Mouse (Mus musculus) forebrain, postnatal 0 days (tissue): ENCODE measurements around the gene Galnt17. TPM values are rescaled to one million over a fixed set of nuclear protein-coding genes. Genes with fewer than 3 reads are reported as not detected.

Source experiments
- ATAC-seq: fragments of 200-750 bp; cut with Nextera tagmentation; 2 replicates; pipeline ENCODE4 v1.8.0; 2017; ENCODE audit warnings: mild to moderate bottlenecking, moderate library complexity
- DNase-seq: peaks from one replicate; pipeline ENCODE4 v3.0.0-alpha.2; 2015
- H3K27ac ChIP-seq: fragments of 300-500 bp; sonication (generic); 2 replicates; pipeline ENCODE4 v1.5.1; 2014; ENCODE audit warnings: low read depth, mild to moderate bottlenecking, antibody characterized with exemption, low read length, moderate library complexity, mixed read lengths
- H3K27me3 ChIP-seq: fragments of 300-500 bp; sonication (generic); 2 replicates; pipeline ENCODE4 v1.6.1; 2014; ENCODE audit warnings: mild to moderate bottlenecking, low read length, mixed read lengths; ENCODE audit not compliant: insufficient read depth
- H3K36me3 ChIP-seq: fragments of 300-500 bp; sonication (generic); 2 replicates; pipeline ENCODE4 v1.6.1; 2014; ENCODE audit warnings: mild to moderate bottlenecking, moderate library complexity; ENCODE audit not compliant: insufficient read depth
- H3K4me1 ChIP-seq: fragments of 300-500 bp; sonication (generic); 2 replicates; pipeline ENCODE4 v1.6.1; 2014; ENCODE audit warnings: antibody characterized with exemption; ENCODE audit not compliant: insufficient read depth
- H3K4me2 ChIP-seq: fragments of 300-500 bp; sonication (generic); 2 replicates; pipeline ENCODE4 v1.6.1; 2014; ENCODE audit warnings: low read depth, mild to moderate bottlenecking, moderate library complexity
- H3K4me3 ChIP-seq: fragments of 300-500 bp; sonication (generic); 2 replicates; pipeline ENCODE4 v1.5.1; 2014; ENCODE audit warnings: low read depth, low read length, mixed read lengths
- H3K9ac ChIP-seq: fragments of 300-500 bp; sonication (generic); 2 replicates; pipeline ENCODE4 v1.6.1; 2014; ENCODE audit warnings: mild to moderate bottlenecking
- H3K9me3 ChIP-seq: fragments of 300-500 bp; sonication (generic); 2 replicates; pipeline ENCODE4 v1.6.1; 2016; ENCODE audit warnings: low read length
- CTCF ChIP-seq: sonication (generic); IDR thresholded peaks from 2 replicates; pipeline ENCODE4 v1.5.1; 2016; ENCODE audit warnings: antibody characterized with exemption, control low read depth, low read depth
- WGBS: fragments of 180-500 bp; shearing (Covaris S2); extraction: QIAGEN DNeasy Blood & Tissue Kit; methylation state at CpG from one replicate; pipeline ENCODE4 v1.1.7; 2014; 5-methylcytosine and 5-hydroxymethylcytosine counted together
- polyA plus RNA-seq: library from polyadenylated mRNA; unstranded; fragments of >200 nt; fragmentation: Nextera tagmentation; extraction: Ambion mirVana; gene quantifications from 2 replicates; pipeline ENCODE4 v1.2.1, GENCODE M21; 2015
- total RNA-seq: library from RNA; depleted of rRNA; stranded (reverse); fragments of >200 nt; gene quantifications from 2 replicates; pipeline ENCODE4 v1.2.3, GENCODE M21; 2014

Gene Galnt17
- total and polyA plus RNA-seq, 2 experiments from 2014 or later = 5.2 to 20.2 TPM

GRCm38 (mm10) chr5:131180756-131181155 is 127.5 kb downstream of the Galnt17 start:
- H3K4me1 ChIP-seq = 0 out of 2 replicates have a peak, but pooled peaks cover 5% of the 10 kb centered on the region
- H3K9me3 ChIP-seq = no peaks in the 10 kb centered on the region
- no peaks in the 10 kb centered on the region for H3K36me3 ChIP-seq
- no peak for ATAC-seq
- no peak for TF ChIP-seq CTCF
- H3K27ac ChIP-seq = no peak overlapping the region
- H3K9ac ChIP-seq = no peak overlapping the region
- DNase-seq = no peak
- H3K4me2 ChIP-seq = no peak overlapping the region
- WGBS = 83% methylated on average over 1 of the region's 1 CpGs
- H3K4me3 ChIP-seq = no peak overlapping the region
- H3K27me3 ChIP-seq = no peaks in the 10 kb centered on the region

- TF ChIP-seq CTCF = no peak
- Histone ChIP-seq H3K27ac (no peak overlapping the region), H3K27me3 (no peaks in the 10 kb centered on the region), H3K4me2 (no peak overlapping the region), H3K4me1 (0 out of 2 replicates have a peak, but pooled peaks cover 5% of the 10 kb centered on the region), H3K9ac (no peak overlapping the region), H3K4me3 (no peak overlapping the region), H3K36me3 (no peaks in the 10 kb centered on the region), H3K9me3 (no peaks in the 10 kb centered on the region)
- WGBS = 65% methylated on average over 7 of the region's 7 CpGs
- no peak for ATAC-seq
- DNase-seq = no peak
Observed at GRCm38 (mm10) chr5:131177851-131178250, 130.4 kb downstream of the Galnt17 start.

DNA sequence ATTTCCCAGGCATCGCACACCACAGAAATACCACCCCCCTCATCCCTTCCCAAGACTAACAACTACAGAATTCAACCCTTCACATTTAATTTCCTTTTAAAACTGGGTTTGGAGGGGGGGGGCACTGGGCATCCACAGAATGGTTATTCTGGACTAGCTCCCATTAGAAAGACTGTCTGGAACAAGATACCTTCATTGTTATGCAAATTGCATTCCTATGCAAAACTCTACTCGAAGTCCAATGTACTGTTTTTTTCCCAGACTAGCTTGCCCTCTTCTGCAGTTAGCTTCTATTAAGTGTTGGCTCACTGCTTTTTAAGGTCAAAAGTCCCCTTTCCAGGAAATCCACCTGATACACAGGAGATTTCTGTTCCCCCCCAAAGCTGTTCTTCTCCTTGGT is 131.1 kb downstream of the Galnt17 start:
- ATAC-seq (no peak), DNase-seq (no peak)
- Histone ChIP-seq H3K4me2 (no peak overlapping the region), H3K9me3 (no peaks in the 10 kb centered on the region), H3K27ac (no peak overlapping the region), H3K27me3 (no peaks in the 10 kb centered on the region), H3K4me3 (no peak overlapping the region), H3K9ac (no peak overlapping the region), H3K4me1 (0 out of 2 replicates have a peak, but pooled peaks cover 5% of the 10 kb centered on the region), H3K36me3 (no peaks in the 10 kb centered on the region)
- TF ChIP-seq CTCF = no peak
- WGBS = 10% methylated on average over 2 of the region's 2 CpGs

- H3K9me3 ChIP-seq = 0 out of 2 replicates have a peak, but pooled peaks cover 5% of the 10 kb centered on the region
- no peaks in the 10 kb centered on the region for H3K4me1 ChIP-seq
- no peak for TF ChIP-seq CTCF
- no peak overlapping the region for H3K27ac ChIP-seq
- ATAC-seq = no peak
- H3K4me2 ChIP-seq = no peak overlapping the region
- DNase-seq = no peak
- no peaks in the 10 kb centered on the region for H3K36me3 ChIP-seq
- H3K27me3 ChIP-seq = no peaks in the 10 kb centered on the region
- no peak overlapping the region for H3K9ac ChIP-seq
- 87% methylated on average over 6 of the region's 6 CpGs for WGBS
- H3K4me3 ChIP-seq = no peak overlapping the region
Observed at GRCm38 (mm10) chr5:131169186-131169585, 139.1 kb downstream of the Galnt17 start.

DNA sequence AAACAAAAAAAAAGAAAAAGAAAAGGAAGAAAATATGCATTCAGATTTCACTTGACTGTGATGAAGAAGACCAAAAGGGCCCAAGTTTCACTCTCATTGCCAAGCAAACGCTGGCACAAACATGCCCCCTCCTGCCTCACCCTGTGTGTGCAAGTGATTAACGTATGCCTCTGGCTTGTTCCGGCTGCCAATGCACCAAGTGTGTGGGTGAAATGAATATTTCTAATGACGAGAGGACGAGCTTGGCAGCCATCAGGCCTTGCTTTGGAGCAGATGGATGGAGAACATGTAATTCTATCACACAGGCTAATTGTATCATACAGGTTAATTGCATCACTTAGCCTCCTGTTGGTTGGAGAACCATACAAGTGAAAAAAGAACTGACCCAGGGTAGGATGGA is 140.9 kb downstream of the Galnt17 start:
- DNase-seq (peak; percentile 53), ATAC-seq (peak; percentile 50; the same call in 1 of the 2 replicates)

DNA sequence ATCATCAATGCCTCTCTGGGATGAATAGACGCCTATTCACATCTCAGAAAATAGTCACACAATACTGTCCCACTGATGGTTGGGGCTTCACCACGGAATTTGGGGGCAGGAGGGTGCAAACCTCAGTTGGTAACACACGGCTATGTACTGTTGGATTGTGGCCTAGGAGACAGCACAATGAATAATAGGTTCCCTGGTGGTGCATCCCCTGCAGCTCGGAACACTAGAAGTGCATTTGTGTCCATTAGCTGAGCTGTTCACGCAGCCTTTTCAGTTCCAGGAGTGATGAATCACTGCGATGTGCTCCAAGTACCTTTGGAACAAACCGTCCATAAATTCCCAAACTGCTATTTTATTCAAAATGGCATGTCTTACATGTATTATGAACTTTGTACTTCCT is 142.6 kb downstream of the Galnt17 start:
- TF ChIP-seq CTCF = no peak
- WGBS = 39% methylated on average over 7 of the region's 7 CpGs
- DNase-seq (no peak), ATAC-seq (no peak)
- no peak overlapping the region for H3K4me2 ChIP-seq
- H3K9me3 ChIP-seq = no peaks in the 10 kb centered on the region
- H3K27ac ChIP-seq = no peak overlapping the region
- no peaks in the 10 kb centered on the region for H3K4me1 ChIP-seq
- H3K27me3 ChIP-seq = no peaks in the 10 kb centered on the region
- no peaks in the 10 kb centered on the region for H3K36me3 ChIP-seq
- H3K4me3 ChIP-seq = no peak overlapping the region
- H3K9ac ChIP-seq = no peak overlapping the region

More for the DNA sequence above, 140.9 kb downstream of the Galnt17 start:
- no peak overlapping the region for H3K9ac ChIP-seq
- no peaks in the 10 kb centered on the region for H3K36me3 ChIP-seq
- no peak overlapping the region for H3K4me2 ChIP-seq
- H3K4me3 ChIP-seq = no peak overlapping the region
- TF ChIP-seq CTCF = no peak
- no peaks in the 10 kb centered on the region for H3K4me1 ChIP-seq
- H3K9me3 ChIP-seq = 0 out of 2 replicates have a peak, but pooled peaks cover 5% of the 10 kb centered on the region
- whole genome bisulfite sequencing = 34% methylated on average over 5 of the region's 5 CpGs
- H3K27ac ChIP-seq = no peak overlapping the region
- H3K27me3 ChIP-seq = no peaks in the 10 kb centered on the region

GRCm38 (mm10) chr5:131157866-131158265 is 150.4 kb downstream of the Galnt17 start:
- Histone ChIP-seq H3K9ac (no peak overlapping the region), H3K4me1 (no peaks in the 10 kb centered on the region), H3K27ac (no peak overlapping the region), H3K4me3 (no peak overlapping the region), H3K27me3 (no peaks in the 10 kb centered on the region), H3K36me3 (no peaks in the 10 kb centered on the region), H3K4me2 (no peak overlapping the region), H3K9me3 (no peaks in the 10 kb centered on the region)
- 80% methylated on average over 4 of the region's 4 CpGs for WGBS
- no peak for ATAC-seq
- TF ChIP-seq CTCF = no peak
- no peak for DNase-seq
